Mouse (Mus musculus) stomach, embryonic 14.5 days (tissue): Measurements from ENCODE around the gene Cntnap1. TPM values are rescaled to one million over a fixed set of nuclear protein-coding genes. Genes with fewer than 3 reads are reported as not detected.

Experiments
- ATAC-seq: fragments of 200-750 bp; cut with Nextera tagmentation; 2 replicates; pipeline ENCODE4 v1.8.0; 2017; ENCODE audit warnings: low read depth, moderate TSS enrichment; ENCODE audit not compliant: insufficient number of reproducible peaks, insufficient read depth, low FRiP score
- H3K27ac ChIP-seq: fragments of 300-500 bp; sonication (generic); 2 replicates; pipeline ENCODE4 v1.5.1; 2014; ENCODE audit warnings: mild to moderate bottlenecking, low read length, moderate library complexity, mixed read lengths
- H3K27me3 ChIP-seq: fragments of 300-500 bp; sonication (generic); 2 replicates; pipeline ENCODE4 v1.6.1; 2014; ENCODE audit warnings: low read length, control low read depth, mixed read lengths; ENCODE audit not compliant: control insufficient read depth, insufficient read depth
- H3K36me3 ChIP-seq: fragments of 300-500 bp; sonication (generic); 2 replicates; pipeline ENCODE4 v1.6.1; 2014; ENCODE audit warnings: mild to moderate bottlenecking, control low read depth, low read length, moderate library complexity, mixed read lengths; ENCODE audit not compliant: control insufficient read depth, insufficient read depth
- H3K4me1 ChIP-seq: fragments of 300-500 bp; sonication (generic); 2 replicates; pipeline ENCODE4 v1.6.1; 2014; ENCODE audit warnings: low read length, control low read depth, mixed read lengths; ENCODE audit not compliant: control insufficient read depth, insufficient read depth
- H3K4me2 ChIP-seq: fragments of 300-500 bp; sonication (generic); replicated peaks from 2 replicates; pipeline ENCODE4 v1.6.1; 2014; ENCODE audit warnings: low read depth, low read length, control low read depth
- H3K4me3 ChIP-seq: fragments of 300-500 bp; sonication (generic); 2 replicates; pipeline ENCODE4 v1.5.1; 2014; ENCODE audit warnings: low read depth, low read length, control low read depth
- H3K9ac ChIP-seq: fragments of 300-500 bp; sonication (generic); replicated peaks from 2 replicates; pipeline ENCODE4 v1.6.1; 2014; ENCODE audit warnings: low read depth, mild to moderate bottlenecking, control low read depth, low read length, moderate library complexity, mixed read lengths
- H3K9me3 ChIP-seq: fragments of 300-500 bp; sonication (generic); 2 replicates; pipeline ENCODE4 v1.6.1; 2016; ENCODE audit warnings: low read depth, low read length, control low read depth; ENCODE audit not compliant: control insufficient read depth
- WGBS: fragments of 180-500 bp; shearing (Covaris S2); extraction: QIAGEN DNeasy Blood & Tissue Kit; methylation state at CpG from one replicate; pipeline ENCODE4 v1.1.7; 2014; 5-methylcytosine and 5-hydroxymethylcytosine counted together
- polyA plus RNA-seq: library from polyadenylated mRNA; unstranded; fragments of >200 nt; fragmentation: Nextera tagmentation; extraction: Ambion mirVana; gene quantifications from 2 replicates; pipeline ENCODE4 v1.2.1, GENCODE M21; 2014

Cntnap1 gene
- polyA plus RNA-seq, 1 experiment from 2014 or later = 2.2 TPM

GRCm38 (mm10) chr11:101143338-101144225, 26.7 kb upstream of the Cntnap1 start:
- peaks cover 6% of the 10 kb centered on the region for H3K4me1 ChIP-seq
- no peaks in the 10 kb centered on the region for H3K36me3 ChIP-seq
- H3K4me3 ChIP-seq = 0 out of 2 replicates have a peak overlapping the region, but pooled peaks have one; percentile 7
- WGBS = 18% methylated on average over 17 of the region's 19 CpGs
- H3K4me2 ChIP-seq = peak overlapping the region; percentile 44
- no peaks in the 10 kb centered on the region for H3K27me3 ChIP-seq
- H3K9me3 ChIP-seq = no peaks in the 10 kb centered on the region
- no peak for ATAC-seq
- H3K9ac ChIP-seq = no peak overlapping the region
- no peak overlapping the region for H3K27ac ChIP-seq

GRCm38 (mm10) chr11:101146377-101146776, 23.9 kb upstream of the Cntnap1 start:
- Histone ChIP-seq H3K36me3 (no peaks in the 10 kb centered on the region), H3K9ac (no peak overlapping the region), H3K4me3 (no peak overlapping the region), H3K9me3 (no peaks in the 10 kb centered on the region), H3K4me2 (no peak overlapping the region), H3K4me1 (peaks cover 18% of the 10 kb centered on the region), H3K27me3 (no peaks in the 10 kb centered on the region), H3K27ac (no peak overlapping the region)
- no peak for ATAC-seq
- 36% methylated on average over 10 of the region's 10 CpGs for WGBS

DNA sequence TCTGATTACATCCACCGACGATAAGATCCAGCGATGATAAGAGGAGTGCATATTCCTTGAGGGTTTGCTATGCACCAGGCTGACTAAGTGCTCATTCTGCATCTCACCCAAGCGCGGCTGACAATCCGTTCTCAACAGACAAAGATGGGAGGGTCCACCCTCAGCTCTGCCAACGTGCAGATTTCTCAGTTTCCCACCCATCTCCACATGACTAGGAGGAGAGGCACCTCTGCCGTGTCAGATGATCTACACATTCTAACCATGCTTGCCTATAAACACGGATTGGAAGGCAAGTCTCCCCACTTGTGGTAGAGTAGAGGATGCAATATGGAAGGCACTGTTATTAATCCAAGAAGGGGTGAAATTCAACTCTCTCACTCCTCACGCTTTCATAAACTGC, 21.6 kb upstream of the Cntnap1 start:
- Histone ChIP-seq H3K27ac (peak overlapping the region; percentile 86), H3K9me3 (no peaks in the 10 kb centered on the region), H3K4me2 (peak overlapping the region; percentile 6; the same call in 1 of the 2 replicates), H3K4me3 (no peak overlapping the region), H3K4me1 (peaks cover 18% of the 10 kb centered on the region), H3K36me3 (no peaks in the 10 kb centered on the region), H3K9ac (no peak overlapping the region), H3K27me3 (no peaks in the 10 kb centered on the region)
- ATAC-seq = no peak
- WGBS = 53% methylated on average over 10 of the region's 10 CpGs

DNA sequence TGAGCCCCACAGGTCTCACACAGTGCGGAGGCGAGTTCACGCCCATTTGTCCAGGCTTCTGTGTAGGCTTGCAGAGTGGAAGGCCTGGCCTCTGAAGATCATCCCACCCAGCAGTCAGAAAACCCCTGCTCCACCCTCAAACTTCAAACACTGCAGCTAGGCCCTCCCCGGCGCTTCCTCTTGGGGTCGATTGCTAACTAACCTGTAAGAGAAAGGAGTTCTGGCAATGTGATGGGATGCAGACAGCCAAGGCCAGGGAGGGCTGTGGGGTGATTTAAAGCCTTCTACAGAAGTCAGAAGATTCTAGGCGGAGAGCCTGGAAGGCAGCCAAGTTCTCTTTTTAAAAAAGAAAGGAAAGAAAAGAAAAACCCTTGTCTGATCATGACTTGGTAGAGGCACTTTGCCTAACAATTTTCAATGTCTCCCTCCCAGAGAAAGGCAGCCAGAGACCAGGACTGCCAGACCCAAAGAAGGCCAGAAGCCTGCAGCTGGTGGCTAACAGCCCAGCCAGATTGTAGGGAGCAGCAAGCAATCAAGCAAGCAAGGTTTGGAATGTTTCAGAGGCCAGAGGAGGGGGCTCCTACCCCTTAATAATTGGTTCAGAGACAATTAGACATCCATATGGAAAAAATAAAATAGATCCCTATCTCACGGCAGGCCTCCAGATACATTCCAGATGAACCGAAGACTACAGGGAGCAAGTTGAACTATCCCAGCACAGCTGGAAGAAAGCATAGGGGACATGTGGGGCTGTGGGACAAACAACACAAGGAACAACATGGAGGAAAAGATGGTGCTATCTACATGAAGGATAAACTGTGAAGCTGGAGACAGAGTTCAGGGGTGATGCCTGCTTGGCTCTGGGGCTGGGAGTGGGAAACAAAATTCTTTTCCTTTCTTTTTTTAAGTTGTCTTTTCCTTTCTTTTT, 20.9 kb upstream of the Cntnap1 start:
- 20% methylated on average over 9 of the region's 9 CpGs for WGBS
- ATAC-seq = peak; percentile 71; the same call in 1 of the 2 replicates
- peaks cover 18% of the 10 kb centered on the region for H3K4me1 ChIP-seq
- H3K9ac ChIP-seq = no peak overlapping the region
- no peaks in the 10 kb centered on the region for H3K36me3 ChIP-seq
- H3K27me3 ChIP-seq = no peaks in the 10 kb centered on the region
- no peaks in the 10 kb centered on the region for H3K9me3 ChIP-seq
- peak overlapping the region; percentile 86 for H3K27ac ChIP-seq
- no peak overlapping the region for H3K4me3 ChIP-seq
- peak overlapping the region; percentile 6; the same call in 1 of the 2 replicates for H3K4me2 ChIP-seq

DNA sequence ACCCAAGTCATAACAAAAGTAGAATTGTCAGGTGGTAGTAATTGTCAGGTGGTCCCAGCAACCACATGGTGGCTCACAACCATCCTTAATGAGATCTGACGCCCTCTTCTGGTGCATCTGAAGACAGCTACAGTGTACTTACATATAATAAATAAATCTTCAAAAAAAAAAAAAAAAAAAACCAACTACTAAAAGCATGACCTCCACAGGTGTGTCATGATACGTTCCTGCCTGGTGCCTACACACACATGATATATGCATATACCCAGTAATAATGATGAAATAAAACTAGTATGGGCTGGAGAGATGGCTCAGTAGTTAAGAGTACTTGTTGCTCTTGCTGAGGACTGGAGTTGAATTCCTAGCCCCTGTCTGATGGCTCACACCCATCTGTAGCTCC, 19.3 kb upstream of the Cntnap1 start:
- H3K27me3 ChIP-seq = no peaks in the 10 kb centered on the region
- no peak for ATAC-seq
- H3K9me3 ChIP-seq = no peaks in the 10 kb centered on the region
- no peak overlapping the region for H3K4me2 ChIP-seq
- H3K9ac ChIP-seq = no peak overlapping the region
- peaks cover 27% of the 10 kb centered on the region for H3K4me1 ChIP-seq
- 48% methylated on average over 2 of the region's 2 CpGs for WGBS
- no peak overlapping the region for H3K27ac ChIP-seq
- no peak overlapping the region for H3K4me3 ChIP-seq
- no peaks in the 10 kb centered on the region for H3K36me3 ChIP-seq

DNA sequence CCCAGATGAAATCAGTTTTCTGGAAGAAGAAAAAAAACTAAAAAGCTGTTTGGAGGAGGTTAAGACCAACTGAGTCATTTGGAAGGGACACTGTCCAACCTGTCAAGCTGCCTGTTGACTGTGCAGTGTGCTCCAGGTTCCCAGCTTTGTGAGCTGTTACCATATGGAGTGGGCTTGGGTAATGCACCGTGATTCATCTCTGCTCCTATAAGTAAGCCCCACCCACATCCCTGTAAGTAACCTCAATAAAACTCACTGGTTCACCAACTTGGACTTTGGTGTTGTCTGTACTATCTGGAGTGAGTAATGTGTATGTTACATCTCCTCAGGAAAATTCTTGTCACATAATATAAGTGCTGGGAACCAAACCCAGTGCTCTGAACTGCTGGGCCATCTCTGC, 17.5 kb upstream of the Cntnap1 start:
- Histone ChIP-seq H3K4me1 (peaks cover 27% of the 10 kb centered on the region), H3K27ac (no peak overlapping the region), H3K9ac (no peak overlapping the region), H3K4me2 (no peak overlapping the region), H3K36me3 (no peaks in the 10 kb centered on the region), H3K4me3 (no peak overlapping the region), H3K27me3 (no peaks in the 10 kb centered on the region), H3K9me3 (no peaks in the 10 kb centered on the region)
- no peak for ATAC-seq
- 68% methylated on average over 1 of the region's 1 CpGs for WGBS

DNA sequence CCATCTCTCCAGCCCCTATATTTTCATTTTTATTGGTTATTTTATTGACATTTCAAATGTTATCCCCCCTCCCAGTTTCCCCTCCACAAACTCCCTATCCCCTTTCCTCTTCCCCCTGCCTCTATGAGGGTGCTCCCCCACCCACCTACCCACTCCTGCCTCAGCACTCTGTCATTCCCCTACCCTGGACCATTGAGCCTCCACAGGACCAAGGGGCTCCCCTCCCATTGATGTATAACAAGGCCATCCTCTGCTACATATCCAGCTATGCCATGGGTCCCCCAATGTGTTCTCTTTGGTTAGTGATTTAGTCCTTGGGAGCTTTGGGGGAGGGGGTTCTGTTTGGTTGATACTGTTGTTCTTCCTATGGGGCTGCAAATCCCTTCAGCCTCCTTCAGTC, 15.7 kb upstream of the Cntnap1 start:
- H3K4me1 ChIP-seq = peaks cover 13% of the 10 kb centered on the region
- H3K4me3 ChIP-seq = no peak overlapping the region
- no peaks in the 10 kb centered on the region for H3K9me3 ChIP-seq
- no peak overlapping the region for H3K4me2 ChIP-seq
- ATAC-seq = no peak
- H3K27ac ChIP-seq = no peak overlapping the region
- no peaks in the 10 kb centered on the region for H3K27me3 ChIP-seq
- no peak overlapping the region for H3K9ac ChIP-seq
- no peaks in the 10 kb centered on the region for H3K36me3 ChIP-seq

DNA sequence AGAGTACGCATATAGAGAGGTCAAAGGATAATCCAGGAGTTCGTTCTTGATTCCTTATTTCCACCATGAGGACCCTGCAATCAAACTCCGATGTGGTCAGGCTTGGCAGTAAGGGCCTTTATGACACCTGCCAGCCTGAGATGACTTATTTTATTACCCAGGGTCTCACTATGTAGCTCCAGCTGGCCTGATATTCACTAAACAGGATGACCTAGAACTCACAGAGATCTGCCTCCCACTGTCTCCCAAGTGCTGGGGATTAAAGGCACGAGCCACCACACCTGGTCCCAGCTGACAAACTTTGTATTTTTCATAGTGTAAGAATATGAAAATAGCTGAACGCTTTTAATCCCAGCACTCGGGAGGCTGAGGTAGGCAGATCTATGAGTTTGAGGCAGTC, 15.2 kb upstream of the Cntnap1 start:
- no peaks in the 10 kb centered on the region for H3K9me3 ChIP-seq
- 69% methylated on average over 6 of the region's 6 CpGs for WGBS
- no peak overlapping the region for H3K27ac ChIP-seq
- no peak overlapping the region for H3K9ac ChIP-seq
- H3K4me2 ChIP-seq = peak overlapping the region; percentile 58; the same call in 1 of the 2 replicates
- peaks cover 9% of the 10 kb centered on the region for H3K4me1 ChIP-seq
- no peaks in the 10 kb centered on the region for H3K36me3 ChIP-seq
- H3K4me3 ChIP-seq = no peak overlapping the region
- no peaks in the 10 kb centered on the region for H3K27me3 ChIP-seq
- ATAC-seq = no peak
